Mouse (Mus musculus) embryo, embryonic 11.5 days (tissue): ENCODE data around the gene Ikbke.
"Not testable (repeated sequence)": the region's sequence is repeated elsewhere in the genome, so short reads cannot be mapped to it uniquely, and the experiment has no call there.

Experiments
- DNase-seq: peaks from one replicate; pipeline ENCODE4 v3.0.0-alpha.2; 2012; ENCODE audit warnings: low read depth, low spot score

Ikbke gene

GRCm38 (mm10) chr1:131279456-131279776 lies at the start of gene Ikbke:
TSS of gene Ikbke (minus strand) at chr1:131279606.
- DNase-seq, result no peak

GRCm38 (mm10) chr1:131329093-131329492 lies 49.7 kb upstream of the Ikbke start:
- not testable (repeated sequence) for DNase-seq

- no peak for DNase-seq
These were observed 47.8 kb upstream of the Ikbke start for GRCm38 (mm10) chr1:131327167-131327566.

GRCm38 (mm10) chr1:131324816-131325463 lies 45.5 kb upstream of the Ikbke start:
- DNase-seq, result no peak

GRCm38 (mm10) chr1:131319598-131320330 lies 40.4 kb upstream of the Ikbke start:
- DNase-seq, result no peak

GRCm38 (mm10) chr1:131318397-131318796 lies 39.0 kb upstream of the Ikbke start:
- no peak for DNase-seq

- DNase-seq, result no peak
These were observed 38.2 kb upstream of the Ikbke start for GRCm38 (mm10) chr1:131317625-131318024.

GRCm38 (mm10) chr1:131311284-131311683 lies 31.9 kb upstream of the Ikbke start:
- DNase-seq, result no peak

GRCm38 (mm10) chr1:131310237-131310818 lies 30.9 kb upstream of the Ikbke start:
- no peak for DNase-seq

GRCm38 (mm10) chr1:131300750-131301149 lies 21.3 kb upstream of the Ikbke start:
- no peak for DNase-seq

GRCm38 (mm10) chr1:131299788-131300187 lies 20.4 kb upstream of the Ikbke start:
- no peak for DNase-seq

GRCm38 (mm10) chr1:131299240-131299639 lies 19.8 kb upstream of the Ikbke start:
- DNase-seq, result no peak

- no peak for DNase-seq
These were observed 18.8 kb upstream of the Ikbke start for GRCm38 (mm10) chr1:131298171-131298570.

GRCm38 (mm10) chr1:131296726-131297125 lies 17.3 kb upstream of the Ikbke start:
- no peak for DNase-seq

- DNase-seq, result no peak
These were observed 15.8 kb upstream of the Ikbke start for GRCm38 (mm10) chr1:131295200-131295599.

- no peak for DNase-seq
These were observed 14.5 kb upstream of the Ikbke start for GRCm38 (mm10) chr1:131293922-131294250.

GRCm38 (mm10) chr1:131293221-131293921 lies 14.0 kb upstream of the Ikbke start:
- no peak for DNase-seq

GRCm38 (mm10) chr1:131290648-131291047 lies 11.2 kb upstream of the Ikbke start:
- DNase-seq, result peak; percentile 53

GRCm38 (mm10) chr1:131288938-131289337 lies 9.5 kb upstream of the Ikbke start:
- no peak for DNase-seq

- DNase-seq, result no peak
These were observed 7.9 kb upstream of the Ikbke start for GRCm38 (mm10) chr1:131287267-131287666.

GRCm38 (mm10) chr1:131286803-131287202 lies 7.4 kb upstream of the Ikbke start:
- DNase-seq, result no peak

- no peak for DNase-seq
These were observed 5.2 kb upstream of the Ikbke start for GRCm38 (mm10) chr1:131284616-131285015.

GRCm38 (mm10) chr1:131284167-131284566 lies 4.8 kb upstream of the Ikbke start:
- no peak for DNase-seq
